In genomic region chr13:5370007-5370406, GRCm38 (mm10) we compare ENCODE assay signal across 25 mouse cellular contexts.
DNase-seq lines count a peak whose midpoint lies in the region; ATAC-seq and TF ChIP-seq lines count a peak whose summit lies in the region.
"Had no signal": no experiment of that assay in that cellular context is flagged by ENCODE, and none has a peak within 500 bp of the region (broad histone marks: within the 10 kb centered on the region; RNA-seq: fewer than 3 reads in every experiment).

No protein-coding gene starts in this region.

- 30% methylated on average over 8 of the region's 8 CpGs for WGBS in heart, embryonic 15.5 days
- 51% methylated on average over 8 of the region's 8 CpGs for WGBS in lung, postnatal 0 days

- H3K9ac ChIP-seq in heart, embryonic 15.5 days: no peak overlapping the region
- no peak overlapping the region for H3K9ac ChIP-seq in lung, postnatal 0 days (replicated peaks; ENCODE audit: low read depth)
- H3K9ac ChIP-seq: limb, embryonic 15.5 days; liver, embryonic 14.5 days had no signal

- intact Hi-C loops in heart, postnatal 14 days (cut with DNase I): no loop called here

- no peaks in the 10 kb centered on the region for H3K36me3 ChIP-seq in heart, embryonic 15.5 days
- no peaks in the 10 kb centered on the region for H3K36me3 ChIP-seq in lung, postnatal 0 days (ENCODE audit: insufficient read depth, low read length)
- H3K36me3 ChIP-seq: limb, embryonic 10.5 days; limb, embryonic 15.5 days had no signal

- H3K4me3 ChIP-seq in heart, embryonic 15.5 days: no peak overlapping the region
- H3K4me3 ChIP-seq in lung, postnatal 0 days (ENCODE audit: low read depth, low read length): no peak overlapping the region
- H3K4me3 ChIP-seq: limb, embryonic 10.5 days; limb, embryonic 15.5 days had no signal

- 0 out of 2 replicates have a peak overlapping the region, but pooled peaks have one; percentile 9 for H3K27ac ChIP-seq in heart, embryonic 15.5 days
- H3K27ac ChIP-seq in lung, postnatal 0 days (ENCODE audit: low read length): no peak overlapping the region
- H3K27ac ChIP-seq: kidney, postnatal 0 days; limb, embryonic 10.5 days; limb, embryonic 15.5 days; liver, embryonic 14.5 days had no signal

- ATAC-seq in heart, embryonic 15.5 days (replicated peaks; ENCODE audit: insufficient number of reproducible peaks, insufficient read depth, low FRiP score, low read depth): no peak
- ATAC-seq in lung, postnatal 0 days: peak; percentile 89
- ATAC-seq: forebrain, embryonic 14.5 days; hindbrain, embryonic 16.5 days; Patski had no signal

- no peaks in the 10 kb centered on the region for H3K27me3 ChIP-seq in heart, embryonic 15.5 days
- H3K27me3 ChIP-seq in lung, postnatal 0 days (replicated peaks; ENCODE audit: insufficient read depth, low read length): no peaks in the 10 kb centered on the region
- H3K27me3 ChIP-seq: limb, embryonic 15.5 days; Patski had no signal

- TF ChIP-seq EP300 in lung, postnatal 0 days (IDR thresholded peaks at IDR 0.05): peak; percentile 63

- no peak for DNase-seq in heart, postnatal 14 days
- peak; percentile 4 to 7 for DNase-seq in right cerebral cortex, adult 2 months (ENCODE audit: low spot score in 2 of 2)
- no peak for DNase-seq in right cerebral cortex, postnatal 14 days
- DNase-seq in lung, postnatal 0 days (ENCODE audit: low spot score): peak; percentile 81
- DNase-seq in lung, postnatal 4 days: peak; percentile 18 to 43
- DNase-seq in ovary, adult 18-20 months (ENCODE audit: low spot score): no peak
- DNase-seq in thymus, postnatal 0 days (ENCODE audit: low spot score): no peak
- DNase-seq: adrenal gland, postnatal 14 days; cerebellum, adult 18-20 months; cerebellum, postnatal 25 days; gastrocnemius, postnatal 14 days; kidney, adult 2 months; midbrain, embryonic 14.5 days; retina, postnatal 1 day; thymus, adult 2 months; thymus, postnatal 4 days had no signal

- no peak overlapping the region for H3K4me2 ChIP-seq in heart, embryonic 15.5 days
- H3K4me2 ChIP-seq in lung, postnatal 0 days (replicated peaks; ENCODE audit: low read depth, low read length): no peak overlapping the region
- H3K4me2 ChIP-seq: heart, embryonic 11.5 days; limb, embryonic 15.5 days had no signal

- H3K9me3 ChIP-seq in heart, embryonic 15.5 days (replicated peaks): no peaks in the 10 kb centered on the region
- no peaks in the 10 kb centered on the region for H3K9me3 ChIP-seq in lung, postnatal 0 days (ENCODE audit: low read length)
- H3K9me3 ChIP-seq: limb, embryonic 10.5 days; limb, embryonic 15.5 days had no signal

- no peaks in the 10 kb centered on the region for H3K4me1 ChIP-seq in heart, embryonic 15.5 days (replicated peaks)
- no peaks in the 10 kb centered on the region for H3K4me1 ChIP-seq in lung, postnatal 0 days (ENCODE audit: insufficient read depth, low read depth, low read length)
- H3K4me1 ChIP-seq: limb, embryonic 10.5 days; limb, embryonic 15.5 days had no signal

- TF ChIP-seq CTCF in lung, postnatal 0 days (IDR thresholded peaks at IDR 0.05): no peak

Comparison
In these comparisons a context has a peak if more than half of its experiments do, and no peak if none do; other contexts are left out.
1. DNase-seq: peak in right cerebral cortex, adult 2 months (2 of 2), lung, postnatal 0 days (single experiment) and lung, postnatal 4 days (2 of 2); none in heart, postnatal 14 days (0 of 2), right cerebral cortex, postnatal 14 days (single experiment), ovary, adult 18-20 months (single experiment) and thymus, postnatal 0 days (single experiment).